Mouse (Mus musculus): ENCODE results near the gene Bloc1s3.

- no peak for TF ChIP-seq POLR2A (IDR thresholded peaks at IDR 0.05; ENCODE audit: low read depth, low read length)
- no peak for TF ChIP-seq CTCF (IDR thresholded peaks at IDR 0.05; ENCODE audit: extremely low read depth, insufficient read length, insufficient replicate concordance, low read depth, low read length)
These were observed 1.6 kb upstream of the Bloc1s3 start for GRCm38 (mm10) chr7:19509786-19510185.

All from small intestine, adult 2 months (tissue).